9 mouse cellular contexts compared by ENCODE assay signal in the genomic region with DNA sequence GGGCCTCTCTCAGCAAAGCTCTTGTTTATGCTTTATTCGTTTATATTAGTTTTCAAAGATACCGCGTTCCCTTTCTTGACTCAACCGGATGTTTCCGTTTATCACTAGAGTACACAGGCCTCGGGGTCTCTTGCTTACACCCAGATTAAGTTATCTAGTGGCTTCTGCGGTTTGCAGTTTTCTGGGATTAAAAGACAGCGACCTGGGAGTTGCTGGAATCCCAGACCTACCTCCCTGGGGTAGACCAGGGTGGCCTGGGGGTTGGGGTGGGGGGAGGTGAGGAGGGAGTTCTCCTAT. TPM values are rescaled to one million over a fixed set of nuclear protein-coding genes. Genes with fewer than 3 reads are reported as not detected.
DNase-seq lines count a peak whose midpoint lies in the region; ATAC-seq and TF ChIP-seq lines count a peak whose summit lies in the region.
"Had no signal": no experiment of that assay in that cellular context is flagged by ENCODE, and none has a peak within 500 bp of the region (broad histone marks: within the 10 kb centered on the region; RNA-seq: fewer than 3 reads in every experiment).

No protein-coding gene starts in this region.

- H3K4me2 ChIP-seq in heart, embryonic 13.5 days = peak overlapping the region; percentile 100
- peak overlapping the region; percentile 98 for H3K4me2 ChIP-seq in hindbrain, embryonic 14.5 days (replicated peaks)

- H3K4me3 ChIP-seq in heart, embryonic 13.5 days = peak overlapping the region; percentile 85
- H3K4me3 ChIP-seq in hindbrain, embryonic 14.5 days (replicated peaks; ENCODE audit: low read length) = peak overlapping the region; percentile 83
- no peak overlapping the region for H3K4me3 ChIP-seq in thymus, adult 2 months (ENCODE audit: control insufficient read depth, insufficient read depth, low read length)

- peaks cover 10% of the 10 kb centered on the region for H3K4me1 ChIP-seq in heart, embryonic 13.5 days
- H3K4me1 ChIP-seq in hindbrain, embryonic 14.5 days (replicated peaks; ENCODE audit: control insufficient read depth, insufficient read depth, low read length) = peaks cover 6% of the 10 kb centered on the region; the same call in 1 of the 2 replicates
- peaks cover 7% of the 10 kb centered on the region for H3K4me1 ChIP-seq in thymus, adult 2 months (replicated peaks; ENCODE audit: control insufficient read depth, insufficient read depth, low read length)

- H3K27me3 ChIP-seq in heart, embryonic 13.5 days (replicated peaks) = no peaks in the 10 kb centered on the region
- 0 out of 2 replicates have a peak, but pooled peaks cover 5% of the 10 kb centered on the region for H3K27me3 ChIP-seq in hindbrain, embryonic 14.5 days (ENCODE audit: control insufficient read depth, insufficient read depth, low read length)
- H3K27me3 ChIP-seq in thymus, adult 2 months (ENCODE audit: control insufficient read depth, insufficient read depth, low read length) = no peaks in the 10 kb centered on the region
- H3K27me3 ChIP-seq: CH12.LX had no signal

- H3K36me3 ChIP-seq in heart, embryonic 13.5 days = no peaks in the 10 kb centered on the region
- H3K36me3 ChIP-seq in hindbrain, embryonic 14.5 days (replicated peaks; ENCODE audit: control insufficient read depth, insufficient read depth) = no peaks in the 10 kb centered on the region
- no peaks in the 10 kb centered on the region for H3K36me3 ChIP-seq in thymus, adult 2 months (ENCODE audit: control insufficient read depth, insufficient read depth, low read length)

- TF ChIP-seq CTCF in thymus, adult 2 months (IDR thresholded peaks at IDR 0.05; ENCODE audit: borderline replicate concordance, control insufficient read depth, extremely low read depth, insufficient read depth, low read length, poor library complexity) = no peak

- DNase-seq in heart, adult 9 months (ENCODE audit: low spot score in 2 of 2) = no peak
- peak; percentile 63 for DNase-seq in c-Kit-positive CD71-positive TER-119-negative erythroid progenitor cells, embryonic 14.5 days (ENCODE audit: low read depth)
- DNase-seq in hindbrain, embryonic 14.5 days (ENCODE audit: low spot score) = no peak
- no peak for DNase-seq in cerebellum, adult 18-20 months
- no peak for DNase-seq in right cerebral cortex, postnatal 10 days (ENCODE audit: low spot score in 2 of 2)
- no peak for DNase-seq in thymus, adult 2 months

- H3K9ac ChIP-seq in heart, embryonic 13.5 days = peak overlapping the region; percentile 91
- H3K9ac ChIP-seq in hindbrain, embryonic 14.5 days = peak overlapping the region; percentile 79

- H3K27ac ChIP-seq in heart, embryonic 13.5 days (replicated peaks) = no peak overlapping the region
- H3K27ac ChIP-seq in hindbrain, embryonic 14.5 days = no peak overlapping the region
- H3K27ac ChIP-seq in thymus, adult 2 months (ENCODE audit: control insufficient read depth, insufficient read depth, low read length) = no peak overlapping the region

- ATAC-seq in heart, embryonic 13.5 days (ENCODE audit: extremely low read depth, insufficient number of reproducible peaks, low FRiP score, low TSS enrichment) = no peak
- no peak; the same call in 1 of the 2 replicates for ATAC-seq in hindbrain, embryonic 14.5 days (ENCODE audit: low FRiP score)
- peak; percentile 37 for ATAC-seq in megakaryocyte-erythroid progenitor cell, adult 5-6 weeks (replicated peaks; ENCODE audit: low FRiP score, low TSS enrichment, poor library complexity, severe bottlenecking)

- no peaks in the 10 kb centered on the region for H3K9me3 ChIP-seq in heart, embryonic 13.5 days
- H3K9me3 ChIP-seq in hindbrain, embryonic 14.5 days (ENCODE audit: control insufficient read depth, low read length) = no peaks in the 10 kb centered on the region

- no peak for TF ChIP-seq POLR2A in thymus, adult 2 months (IDR thresholded peaks at IDR 0.05; ENCODE audit: control insufficient read depth, extremely low read depth, insufficient read depth, low read length, poor library complexity)

- 10% methylated on average over 8 of the region's 8 CpGs for WGBS in heart, embryonic 13.5 days
- 5% methylated on average over 8 of the region's 8 CpGs for WGBS in hindbrain, embryonic 14.5 days
- WGBS in thymus, adult 2 months = 33% methylated on average over 8 of the region's 8 CpGs

RNA-seq across cellular contexts. Expression of gene Adamts3, which starts 0.7 kb away (rescaled TPM):
- polyA plus RNA-seq in heart, embryonic 13.5 days (2015; fragmentation: Nextera tagmentation; extraction: Ambion mirVana) = 2.9 and 3.5 TPM in 2 replicates
- polyA plus RNA-seq in hindbrain, embryonic 14.5 days (2014; fragmentation: Nextera tagmentation; extraction: Ambion mirVana) = 7.6 and 7.7 TPM in 2 replicates
- 20.8 and 27.4 TPM in 2 replicates for total RNA-seq in megakaryocyte-erythroid progenitor cell, adult 5-6 weeks (2014; fragmentation: Nextera tagmentation)
- 16.0 and 24.2 TPM in 2 replicates for total RNA-seq in megakaryocyte-erythroid progenitor cell, adult 5-6 weeks (2017)
- 0.66 and 0.69 TPM in 2 replicates for polyA plus RNA-seq in thymus, adult 2 months (2012; rRNA removed)
- total RNA-seq: CH12.LX had no signal
